Mouse (Mus musculus): Measurements from ENCODE around the gene Eps8l1. TPM values are rescaled to one million over a fixed set of nuclear protein-coding genes. Genes with fewer than 3 reads are reported as not detected.
"Not testable (repeated sequence)": the region's sequence is repeated elsewhere in the genome, so short reads cannot be mapped to it uniquely, and the experiment has no call there.

Gene Eps8l1
- polyA plus RNA-seq, 1 experiment, result 2.9 TPM

DNA sequence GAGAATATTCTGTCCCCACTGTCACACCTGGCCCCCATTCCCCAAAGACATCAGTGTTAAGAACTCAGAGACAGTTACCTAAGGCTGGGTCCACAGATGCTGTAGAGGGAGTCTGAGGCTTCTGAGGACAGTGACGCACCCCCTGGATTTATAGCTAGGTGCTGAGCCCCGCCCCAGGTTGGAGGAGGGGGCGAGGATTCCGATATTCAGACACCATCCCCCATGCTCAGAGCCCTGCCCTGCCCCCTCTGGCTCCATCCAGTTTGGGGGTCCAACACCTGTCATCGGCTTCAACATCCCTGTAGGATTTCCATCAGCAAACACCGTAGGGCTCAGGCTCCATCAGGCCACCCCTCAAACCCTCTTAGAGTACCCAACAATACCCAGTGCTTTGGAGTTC, 55.4 kb downstream of the Eps8l1 start:
- Histone ChIP-seq H3K4me3 (ENCODE audit: insufficient read depth, low read length) (no peak overlapping the region), H3K27ac (ENCODE audit: insufficient read depth, low read length) (no peak overlapping the region), H3K4me1 (ENCODE audit: control insufficient read depth, insufficient read depth, low read length) (no peaks in the 10 kb centered on the region)
- no peak for TF ChIP-seq CTCF (IDR thresholded peaks at IDR 0.05; ENCODE audit: borderline replicate concordance, insufficient read depth, low read length)
- TF ChIP-seq POLR2A (IDR thresholded peaks at IDR 0.05; ENCODE audit: low read depth, low read length), result no peak

DNA sequence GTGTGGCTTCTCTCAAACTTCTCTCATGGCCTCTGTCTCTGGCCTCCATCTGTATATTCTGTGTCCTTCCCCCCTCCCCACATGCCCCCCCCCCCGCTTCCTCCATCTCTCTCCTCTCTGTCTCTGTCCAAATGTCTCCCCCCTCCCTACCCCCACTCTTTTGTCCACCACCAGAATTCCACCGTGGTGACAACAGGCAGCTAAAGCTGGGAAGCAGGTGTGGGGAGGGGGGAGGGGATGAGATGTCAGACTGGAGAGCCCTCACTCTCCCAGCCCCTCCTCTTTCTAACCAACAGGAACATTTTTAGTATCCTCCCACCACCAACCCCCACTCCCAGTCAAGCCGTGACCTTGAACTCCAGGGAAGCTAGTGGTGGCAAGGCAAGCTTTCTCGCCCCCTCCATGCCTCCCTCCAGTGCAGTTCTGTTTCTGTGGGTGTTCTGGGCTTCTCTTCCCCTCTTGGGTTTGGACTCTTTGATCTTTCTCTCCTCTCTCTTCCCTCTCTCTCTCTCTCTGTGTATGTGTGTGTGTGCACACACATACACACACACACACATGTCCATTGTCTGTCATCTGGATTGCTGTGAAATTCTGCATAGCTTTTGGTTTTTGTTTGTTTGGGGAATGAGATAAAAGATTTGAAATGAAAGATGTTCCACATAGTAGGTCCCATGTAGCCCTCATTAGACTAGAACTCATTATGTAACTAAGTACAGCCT, 56.0 kb downstream of the Eps8l1 start, which contains the start of gene Tnnt1:
Gene Tnnt1, minus strand, starts transcription at position 51 of the 719 bp plus-strand sequence.
- Histone ChIP-seq H3K4me1 (ENCODE audit: control insufficient read depth, insufficient read depth, low read length) (no peaks in the 10 kb centered on the region), H3K27ac (ENCODE audit: insufficient read depth, low read length) (no peak within 1 kb of the TSS), H3K4me3 (ENCODE audit: insufficient read depth, low read length) (no peak within 1 kb of the TSS)
- TF ChIP-seq POLR2A (IDR thresholded peaks at IDR 0.05; ENCODE audit: low read depth, low read length) (no peak), CTCF (IDR thresholded peaks at IDR 0.05; ENCODE audit: borderline replicate concordance, insufficient read depth, low read length) (no peak)

DNA sequence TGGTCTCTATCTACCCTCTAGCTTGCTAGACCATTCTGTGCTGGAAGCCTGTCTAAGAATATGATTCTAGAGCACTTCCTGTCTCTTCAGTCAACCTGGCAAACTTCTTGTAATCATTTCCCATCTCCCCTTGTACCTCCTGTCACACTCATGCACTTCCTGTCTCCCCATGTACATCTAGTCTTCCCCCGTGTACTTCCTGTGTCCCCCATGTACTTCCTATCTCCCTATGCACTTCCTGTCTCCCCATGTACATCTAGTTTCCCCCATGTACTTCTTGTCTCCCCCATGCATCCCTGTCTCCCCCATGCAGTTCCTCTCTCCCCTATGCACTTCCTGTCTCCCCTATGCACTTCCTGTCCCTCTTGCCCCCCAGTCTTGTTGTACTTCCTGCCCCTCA, 58.0 kb downstream of the Eps8l1 start:
- Histone ChIP-seq H3K4me3 (ENCODE audit: insufficient read depth, low read length) (no peak overlapping the region), H3K4me1 (ENCODE audit: control insufficient read depth, insufficient read depth, low read length) (no peaks in the 10 kb centered on the region), H3K27ac (ENCODE audit: insufficient read depth, low read length) (no peak overlapping the region)
- TF ChIP-seq POLR2A (IDR thresholded peaks at IDR 0.05; ENCODE audit: low read depth, low read length) (no peak), CTCF (IDR thresholded peaks at IDR 0.05; ENCODE audit: borderline replicate concordance, insufficient read depth, low read length) (no peak)

DNA sequence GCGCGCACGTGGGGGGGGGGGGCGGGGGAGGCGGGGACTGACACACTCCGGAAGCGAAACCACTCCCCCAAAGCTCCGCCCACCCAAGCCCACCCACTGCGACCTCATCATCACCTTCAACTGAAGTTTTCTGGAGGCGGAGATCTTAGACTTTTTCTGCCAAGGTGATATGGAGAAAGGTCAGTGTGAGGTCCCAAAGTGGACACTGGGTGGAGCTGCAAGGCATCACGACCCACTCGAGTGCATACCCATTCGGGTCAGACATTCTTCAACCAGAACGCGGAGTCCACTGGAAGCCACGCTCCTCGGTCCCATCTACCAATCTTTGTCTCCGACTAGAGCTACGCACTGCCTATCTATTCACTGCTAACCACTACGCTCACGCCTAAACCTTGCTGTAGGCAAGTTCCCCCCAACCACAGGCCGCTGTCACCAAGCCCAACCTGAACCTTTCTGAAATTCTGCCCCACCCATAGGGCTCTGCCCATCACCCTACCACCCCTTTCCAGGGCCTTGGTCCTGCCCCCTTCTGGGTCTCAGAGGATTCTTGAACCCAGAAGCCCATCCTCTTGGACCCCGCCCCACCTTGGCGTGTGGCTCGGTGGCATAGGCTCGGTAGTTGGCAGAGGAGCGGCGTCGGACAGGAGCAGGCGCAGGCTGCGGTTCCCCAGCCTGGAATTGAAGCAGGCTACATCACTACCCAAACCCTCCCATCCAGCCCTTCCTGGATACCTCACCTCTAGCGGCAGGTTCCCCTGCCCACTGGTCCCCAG, 60.9 kb downstream of the Eps8l1 start:
- no peaks in the 10 kb centered on the region for H3K4me1 ChIP-seq (ENCODE audit: control insufficient read depth, insufficient read depth, low read length)
- no peak overlapping the region for H3K4me3 ChIP-seq (ENCODE audit: insufficient read depth, low read length)
- peak; percentile 23; the same call in 1 of the 2 replicates for TF ChIP-seq CTCF (IDR thresholded peaks at IDR 0.05; ENCODE audit: borderline replicate concordance, insufficient read depth, low read length)
- no peak for TF ChIP-seq POLR2A (IDR thresholded peaks at IDR 0.05; ENCODE audit: low read depth, low read length)
- H3K27ac ChIP-seq (ENCODE audit: insufficient read depth, low read length), result no peak overlapping the region

DNA sequence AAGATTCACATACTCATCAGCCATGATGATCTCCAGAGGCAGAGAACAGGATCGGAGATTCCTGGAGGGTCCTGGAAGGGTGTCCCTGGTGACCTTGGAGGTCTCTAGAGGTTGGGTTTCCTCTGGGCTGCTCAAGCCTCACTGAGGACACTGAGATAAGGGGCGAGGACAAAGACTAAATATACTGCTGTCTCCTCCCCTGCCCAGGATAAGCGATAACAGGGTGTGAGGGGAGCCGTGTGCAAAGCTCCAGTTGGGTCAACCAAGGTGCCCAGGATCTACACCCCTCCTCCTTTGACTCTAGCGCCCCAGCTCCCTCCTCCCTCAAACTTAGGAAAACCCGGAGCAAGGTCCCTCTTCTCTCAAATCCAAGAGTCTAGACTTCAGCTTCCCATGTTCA, 61.8 kb downstream of the Eps8l1 start:
- TF ChIP-seq CTCF (IDR thresholded peaks at IDR 0.05; ENCODE audit: borderline replicate concordance, insufficient read depth, low read length) (no peak), POLR2A (IDR thresholded peaks at IDR 0.05; ENCODE audit: low read depth, low read length) (no peak)
- H3K27ac ChIP-seq (ENCODE audit: insufficient read depth, low read length), result no peak overlapping the region
- H3K4me1 ChIP-seq (ENCODE audit: control insufficient read depth, insufficient read depth, low read length), result no peaks in the 10 kb centered on the region
- no peak overlapping the region for H3K4me3 ChIP-seq (ENCODE audit: insufficient read depth, low read length)

DNA sequence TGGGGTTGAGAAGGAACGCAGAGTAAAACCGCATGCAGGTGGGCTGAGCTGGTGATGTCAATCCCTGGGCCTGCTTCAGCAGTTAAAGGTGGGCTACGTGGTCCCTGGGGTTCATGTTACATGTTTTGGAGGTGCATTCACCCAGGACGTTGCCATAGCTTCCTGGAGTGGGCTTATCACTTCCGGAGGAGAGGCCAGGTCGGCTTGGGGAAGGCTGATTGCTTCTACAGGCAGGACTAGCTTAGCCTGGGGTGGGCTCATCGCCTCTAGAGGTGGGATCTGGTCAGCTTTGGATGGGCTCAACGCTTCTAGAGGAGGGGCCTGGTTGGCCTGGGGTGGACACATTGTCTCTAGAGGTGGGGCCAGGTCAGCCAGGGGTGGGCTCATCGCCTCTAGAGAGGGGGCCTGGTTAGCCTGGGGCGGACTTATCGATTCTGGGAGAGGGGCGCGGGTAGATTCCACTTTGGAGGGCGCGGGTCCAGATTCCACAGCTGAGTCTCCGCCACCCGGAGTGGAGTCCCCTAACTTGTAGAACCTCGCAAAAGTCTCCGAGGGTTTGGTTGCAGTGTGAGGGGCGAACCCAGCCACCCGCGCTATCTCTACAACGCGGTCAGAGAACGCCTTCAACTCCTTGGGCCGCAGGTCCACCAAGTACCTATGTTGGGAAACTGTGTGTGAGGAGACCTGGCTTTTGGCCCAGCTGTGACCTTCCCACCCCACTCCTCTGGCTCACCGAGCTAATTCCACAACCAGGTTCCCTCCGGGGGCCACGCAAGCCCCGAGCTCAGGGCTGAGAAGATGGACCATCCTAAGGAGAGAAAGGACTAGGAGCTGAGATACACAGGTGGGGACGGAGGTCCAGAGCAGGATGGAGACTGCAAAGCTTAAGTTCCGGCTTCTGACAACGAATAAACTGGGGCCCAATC, 63.0 kb downstream of the Eps8l1 start:
- Histone ChIP-seq H3K4me1 (ENCODE audit: control insufficient read depth, insufficient read depth, low read length) (no peaks in the 10 kb centered on the region), H3K27ac (ENCODE audit: insufficient read depth, low read length) (no peak overlapping the region), H3K4me3 (ENCODE audit: insufficient read depth, low read length) (no peak overlapping the region)
- TF ChIP-seq CTCF (IDR thresholded peaks at IDR 0.05; ENCODE audit: borderline replicate concordance, insufficient read depth, low read length) (no peak), POLR2A (IDR thresholded peaks at IDR 0.05; ENCODE audit: low read depth, low read length) (no peak)

DNA sequence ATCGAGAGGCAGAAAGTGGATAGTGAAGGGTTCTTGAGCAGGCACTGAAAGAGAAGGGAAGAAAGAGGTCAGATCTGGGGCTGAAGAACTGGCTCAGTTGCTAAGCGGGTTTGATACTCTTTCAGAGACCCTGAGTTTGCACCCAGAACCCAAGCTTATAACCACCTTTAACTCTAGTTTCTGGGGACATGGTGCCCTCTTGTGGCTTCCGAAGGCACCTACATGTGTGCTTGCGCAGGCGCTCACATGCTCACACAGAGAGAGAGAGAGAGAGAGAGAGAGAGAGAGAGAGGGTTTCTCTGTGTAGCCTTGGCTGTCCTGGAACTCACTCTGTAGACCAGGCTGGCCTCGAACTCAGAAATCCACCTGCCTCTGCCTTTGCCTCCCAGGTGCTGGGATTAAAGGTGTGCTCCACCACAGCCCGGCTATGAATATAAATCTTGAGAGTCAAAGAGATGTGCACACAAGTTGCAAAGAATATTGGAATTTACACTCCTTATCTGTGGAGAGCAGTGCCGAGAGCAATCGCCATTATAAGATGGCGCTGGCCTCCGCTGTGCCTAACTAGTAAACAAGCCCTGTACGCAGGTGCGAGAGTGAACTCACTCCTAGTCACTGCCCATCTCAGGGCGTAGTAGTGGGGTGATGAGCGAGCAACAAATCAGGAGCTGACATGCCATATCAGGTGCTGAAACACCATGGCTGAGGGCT, 63.9 kb downstream of the Eps8l1 start, which contains the start of gene Tnni3:
Gene Tnni3, minus strand, starts transcription at position 18 of the 711 bp plus-strand sequence.
- peak; percentile 63; the same call in 1 of the 2 replicates for TF ChIP-seq CTCF (IDR thresholded peaks at IDR 0.05; ENCODE audit: borderline replicate concordance, insufficient read depth, low read length)
- not testable (repeated sequence) for H3K27ac ChIP-seq (ENCODE audit: insufficient read depth, low read length); H3K4me3 ChIP-seq (ENCODE audit: insufficient read depth, low read length); H3K4me1 ChIP-seq (ENCODE audit: control insufficient read depth, insufficient read depth, low read length)

DNA sequence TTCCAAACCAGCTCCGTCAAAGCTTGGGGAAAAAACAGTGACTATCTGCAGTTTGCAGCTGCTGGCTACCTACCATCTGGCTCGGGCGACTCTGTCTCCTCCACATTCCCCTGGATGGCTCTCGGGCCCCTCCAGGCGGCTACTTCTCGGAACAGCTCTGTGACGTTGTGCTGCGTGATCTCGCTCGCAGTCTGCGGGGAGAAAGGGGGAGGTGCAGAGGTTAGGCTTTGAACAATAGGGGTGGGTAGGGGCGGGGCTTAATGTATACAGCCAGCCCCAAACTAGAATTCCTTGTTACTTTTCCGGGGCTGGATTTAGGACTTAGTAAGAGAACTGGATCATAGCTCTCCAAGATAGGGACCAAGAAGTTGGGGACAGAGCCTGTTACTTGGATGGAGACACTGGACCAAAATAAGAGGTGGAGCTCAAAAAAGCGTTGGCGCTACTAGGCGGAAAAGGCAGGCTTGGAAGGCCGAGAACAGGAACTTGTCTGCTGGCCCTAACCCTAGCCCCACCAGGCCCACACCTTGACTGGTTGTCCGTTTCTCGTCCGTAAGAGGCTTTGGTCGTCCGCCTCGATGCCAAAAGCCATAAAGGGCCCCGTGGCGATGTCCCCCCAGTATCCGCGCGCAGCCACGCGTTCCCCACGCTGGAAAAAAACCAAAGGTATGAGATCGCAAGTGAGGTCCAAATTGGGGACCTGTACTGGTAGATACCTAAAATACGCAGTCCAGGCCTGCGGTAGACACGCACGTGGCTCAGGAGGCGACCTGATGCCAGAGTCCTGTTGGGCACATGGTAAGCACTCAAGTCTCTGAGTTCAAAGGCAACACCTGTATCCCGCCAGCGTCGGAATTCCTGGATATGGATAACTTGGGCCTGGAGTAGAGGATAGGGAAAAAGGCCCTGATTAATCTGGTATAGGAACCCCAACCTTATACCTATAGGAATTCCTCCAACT, 66.1 kb downstream of the Eps8l1 start:
- Histone ChIP-seq H3K4me1 (ENCODE audit: control insufficient read depth, insufficient read depth, low read length) (no peaks in the 10 kb centered on the region), H3K27ac (ENCODE audit: insufficient read depth, low read length) (peak overlapping the region; percentile 58), H3K4me3 (ENCODE audit: insufficient read depth, low read length) (peak overlapping the region; percentile 31)
- TF ChIP-seq CTCF (IDR thresholded peaks at IDR 0.05; ENCODE audit: borderline replicate concordance, insufficient read depth, low read length) (peak; percentile 55), POLR2A (IDR thresholded peaks at IDR 0.05; ENCODE audit: low read depth, low read length) (peak; percentile 52; the same call in 1 of the 2 replicates)

Data from embryonic fibroblast, embryonic 13.5 days (primary cell).